Mouse (Mus musculus): ENCODE measurements around the gene Ap4b1.
"Not testable (repeated sequence)": the region's sequence is repeated elsewhere in the genome, so short reads cannot be mapped to it uniquely, and the experiment has no call there.

The Ap4b1 gene

DNA sequence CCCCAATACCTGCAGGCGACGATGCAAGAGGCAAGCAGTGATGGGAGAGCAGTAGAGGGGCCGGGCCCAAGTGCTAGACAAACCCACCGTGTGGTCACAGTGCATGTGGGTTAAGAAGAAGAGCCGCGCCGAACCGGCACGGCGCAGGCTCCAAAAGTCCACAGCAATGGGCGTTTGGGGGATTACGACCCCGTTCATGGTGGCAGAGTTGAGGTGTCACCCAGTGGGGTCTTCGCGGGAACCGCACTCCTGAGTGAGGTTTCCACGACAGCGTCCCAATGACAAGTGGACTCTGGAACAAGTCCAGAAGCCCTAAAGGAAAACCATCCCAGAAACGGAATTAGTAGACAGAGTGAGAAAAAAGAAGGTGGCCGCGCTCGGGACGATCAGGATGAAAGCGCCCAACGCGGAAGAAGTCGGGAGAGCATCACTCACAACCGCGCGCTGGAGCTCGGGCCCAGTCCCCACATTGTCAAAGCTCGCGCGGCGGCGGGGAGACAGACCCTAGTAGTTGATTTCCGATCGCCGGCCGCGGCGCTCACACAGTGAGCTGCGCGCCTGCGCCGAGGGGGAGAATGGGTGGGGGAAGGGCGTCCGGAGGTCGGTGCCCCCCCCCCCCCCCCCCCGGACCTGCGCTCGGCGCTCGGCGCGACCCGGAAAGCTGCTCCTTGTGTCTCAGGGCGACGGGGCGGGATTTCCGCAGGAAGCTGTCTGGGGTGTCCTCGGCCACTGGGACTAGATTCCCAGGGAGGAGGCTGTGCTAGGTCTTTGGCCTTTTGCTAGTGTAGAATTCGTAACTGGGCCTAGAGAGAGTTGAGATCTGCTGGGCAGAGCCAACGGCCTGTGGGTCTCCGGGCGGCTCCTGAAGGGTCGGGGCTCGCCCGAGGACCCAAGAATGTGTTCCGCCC, at the start of gene Ap4b1, which contains the start of the genes Dclre1b and Gm43064:
Gene Ap4b1, plus strand, starts transcription at position 630 of the 908 bp plus-strand sequence.
Gene Dclre1b, minus strand, starts transcription at position 554 of the 908 bp plus-strand sequence.
Gene Gm43064, plus strand, starts transcription at position 683 of the 908 bp plus-strand sequence.
- DNase-seq, result peak; percentile 88

DNA sequence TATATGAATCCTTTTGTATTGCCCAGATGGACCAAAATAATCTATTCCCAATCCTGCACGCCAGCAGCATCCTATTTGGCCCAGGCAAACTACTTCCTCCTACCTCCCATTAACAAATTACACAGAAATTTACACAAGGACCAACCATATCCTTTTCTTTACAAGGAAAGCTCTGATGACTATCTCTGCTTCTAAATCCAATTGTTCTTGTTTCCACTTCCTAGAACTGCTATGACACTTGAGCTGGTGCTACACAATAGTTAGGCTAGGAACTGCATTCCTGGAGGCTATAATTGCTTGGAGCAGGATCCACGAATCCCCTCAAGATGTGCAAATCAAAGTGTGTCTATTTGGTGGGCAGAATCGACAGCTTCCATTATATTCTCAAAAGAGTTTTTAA, 42.5 kb upstream of the Ap4b1 start:
- no peak for DNase-seq

- DNase-seq, result peak; percentile 88
These were observed 37.7 kb upstream of the Ap4b1 start for GRCm38 (mm10) chr3:103771531-103772130.

GRCm38 (mm10) chr3:103772846-103773245, 36.5 kb upstream of the Ap4b1 start:
- no peak for DNase-seq

DNA sequence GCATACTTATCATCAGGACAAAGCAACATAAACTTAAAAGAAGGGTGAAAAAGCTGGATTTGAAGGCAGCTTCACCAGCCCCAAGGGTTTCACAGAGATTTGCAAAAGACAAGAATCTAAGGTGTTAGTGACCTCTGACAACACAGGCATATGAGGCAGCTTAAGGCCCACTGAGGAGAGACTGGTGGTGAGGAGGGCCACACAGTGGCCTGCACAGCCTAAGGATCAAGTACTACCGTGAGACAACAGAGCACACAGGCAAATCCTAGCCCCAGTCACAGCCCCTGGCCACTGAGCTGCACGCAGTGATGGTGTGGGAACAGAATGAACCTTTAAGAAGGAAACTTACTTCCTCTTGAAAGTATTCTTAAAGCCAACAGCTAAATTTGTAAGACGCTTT, 35.8 kb upstream of the Ap4b1 start:
- no peak for DNase-seq

- no peak for DNase-seq
These were observed 35.3 kb upstream of the Ap4b1 start for GRCm38 (mm10) chr3:103774009-103774408.

DNA sequence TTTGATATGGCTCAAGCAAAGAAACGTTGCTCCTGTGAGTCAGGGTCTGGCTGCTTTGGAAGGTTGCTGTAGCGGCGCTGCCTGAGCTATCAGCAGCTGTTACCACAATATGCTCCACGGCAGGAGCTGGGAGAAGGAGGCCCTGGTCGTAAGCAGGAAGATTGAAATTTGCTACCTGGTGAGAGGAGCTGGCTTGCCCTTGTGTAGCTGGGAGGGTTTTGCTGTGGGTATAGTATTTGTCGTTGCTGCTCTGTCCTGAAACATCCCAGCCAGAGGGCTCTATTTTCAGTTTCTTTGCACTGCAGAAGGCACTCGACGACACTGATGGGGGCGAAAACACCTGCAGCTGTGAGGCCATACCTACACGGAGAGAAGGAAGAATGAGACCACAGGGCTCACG, 31.4 kb upstream of the Ap4b1 start:
- DNase-seq, result peak; percentile 86

DNA sequence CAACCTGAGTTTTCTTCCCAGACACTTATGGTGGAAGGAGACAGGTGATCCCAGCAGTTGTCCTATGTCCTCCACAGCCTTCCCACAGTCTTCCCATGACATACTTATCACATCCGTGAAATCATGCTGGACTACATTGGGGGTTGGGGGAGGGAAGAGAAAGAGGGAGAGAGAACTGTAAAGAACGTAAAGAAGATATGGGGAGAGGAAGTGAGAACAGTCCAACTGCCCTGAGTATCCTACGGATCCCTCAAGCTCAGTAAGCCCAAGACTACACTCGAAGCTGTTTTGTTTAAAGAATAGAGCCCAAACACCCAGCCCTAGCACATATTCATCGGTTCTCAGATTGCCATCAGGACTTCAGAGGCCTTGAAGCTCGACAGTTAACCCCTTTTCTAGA, 30.7 kb upstream of the Ap4b1 start:
- DNase-seq, result no peak

- no peak for DNase-seq
These were observed 30.1 kb upstream of the Ap4b1 start for GRCm38 (mm10) chr3:103779183-103779582.

GRCm38 (mm10) chr3:103780271-103780670, 29.0 kb upstream of the Ap4b1 start:
- peak; percentile 59 for DNase-seq

GRCm38 (mm10) chr3:103780777-103781176, 28.5 kb upstream of the Ap4b1 start:
- DNase-seq, result no peak

- DNase-seq, result no peak
These were observed 26.3 kb upstream of the Ap4b1 start for GRCm38 (mm10) chr3:103782844-103783609.

DNA sequence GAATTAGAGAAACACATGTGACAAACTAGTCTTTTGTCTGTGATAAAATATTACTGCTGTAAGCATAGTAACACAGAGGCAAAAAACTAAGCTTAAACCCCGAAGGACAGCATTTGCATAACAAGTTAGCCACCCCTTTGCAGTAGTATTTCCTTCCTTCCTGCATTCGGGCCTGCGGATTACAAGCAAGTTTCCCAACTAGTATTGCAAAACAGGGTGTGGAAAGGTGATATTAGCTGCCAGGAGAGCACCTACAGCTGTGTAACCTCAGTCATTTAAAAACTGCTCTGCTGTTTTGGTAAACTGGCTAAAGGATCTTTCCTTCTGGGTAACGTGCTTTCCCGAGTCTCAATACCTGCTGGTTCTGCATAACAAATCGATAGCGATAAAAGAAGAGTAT, 22.1 kb upstream of the Ap4b1 start:
- DNase-seq, result no peak

DNA sequence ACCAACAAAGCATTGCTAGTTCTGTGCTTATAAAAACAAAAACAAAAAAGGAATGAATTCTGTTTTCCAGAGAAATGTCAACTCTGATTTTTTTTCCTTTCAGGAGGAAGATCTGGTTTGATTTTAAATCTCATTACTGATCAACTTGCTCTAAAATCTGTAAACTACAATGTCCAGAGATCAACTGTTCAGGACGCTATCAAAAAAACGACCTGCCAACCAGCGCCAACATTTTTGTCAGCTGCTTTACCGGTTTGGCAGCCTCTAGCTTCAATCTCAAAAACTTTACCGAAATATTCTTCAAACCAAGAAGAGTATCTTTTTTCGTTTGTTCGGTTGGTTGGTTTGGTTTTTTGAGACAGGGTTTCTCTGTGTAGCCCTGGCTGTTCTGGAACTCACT, 20.2 kb upstream of the Ap4b1 start:
- no peak for DNase-seq

GRCm38 (mm10) chr3:103789891-103790345, 19.4 kb upstream of the Ap4b1 start:
- DNase-seq, result peak; percentile 45

- peak; percentile 56 for DNase-seq
These were observed 18.8 kb upstream of the Ap4b1 start for GRCm38 (mm10) chr3:103790346-103791145.

- DNase-seq, result peak; percentile 96
These were observed 17.9 kb upstream of the Ap4b1 start, which contains the start of gene Hipk1 for GRCm38 (mm10) chr3:103791230-103792110. Hipk1 (minus strand) TSS chr3:103791563.

DNA sequence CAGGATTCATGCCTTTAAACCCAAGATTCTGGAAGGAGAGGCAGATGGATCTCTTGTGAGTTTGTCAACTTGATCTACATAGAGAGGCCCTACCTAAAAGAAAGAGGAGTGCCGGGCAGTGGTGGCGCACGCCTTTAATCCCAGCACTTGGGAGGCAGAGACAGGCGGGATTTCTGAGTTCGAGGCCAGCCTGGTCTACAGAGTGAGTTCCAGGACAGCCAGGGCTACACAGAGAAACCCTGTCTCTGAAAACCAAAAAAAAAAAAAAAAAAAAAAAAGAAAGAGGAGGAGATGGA, 17.3 kb upstream of the Ap4b1 start:
- DNase-seq, result not testable (repeated sequence)

- DNase-seq, result no peak
These were observed 16.8 kb upstream of the Ap4b1 start for GRCm38 (mm10) chr3:103792566-103792965.

- DNase-seq, result no peak
These were observed 12.9 kb upstream of the Ap4b1 start for GRCm38 (mm10) chr3:103796389-103796788.

- DNase-seq, result no peak
These were observed 9.8 kb upstream of the Ap4b1 start for GRCm38 (mm10) chr3:103799507-103799906.

Measured in cerebellum, adult 9-11 months (tissue).